Mouse (Mus musculus): ENCODE results near the gene Samsn1.

Samsn1 gene

GRCm38 (mm10) chr16:75930222-75930553 is 91.9 kb downstream of the Samsn1 start:
- no peak for DNase-seq

- no peak for DNase-seq
These were observed 92.4 kb downstream of the Samsn1 start for GRCm38 (mm10) chr16:75929536-75930221.

- DNase-seq = no peak
These were observed 95.6 kb downstream of the Samsn1 start for GRCm38 (mm10) chr16:75926511-75926910.

- DNase-seq = no peak
These were observed 101.2 kb downstream of the Samsn1 start for GRCm38 (mm10) chr16:75920870-75921269.

- no peak for DNase-seq
These were observed 102.8 kb downstream of the Samsn1 start for GRCm38 (mm10) chr16:75919298-75919697.

- no peak for DNase-seq
These were observed 104.4 kb downstream of the Samsn1 start for GRCm38 (mm10) chr16:75917712-75918111.

- DNase-seq = no peak
These were observed 110.0 kb downstream of the Samsn1 start for GRCm38 (mm10) chr16:75912051-75912450.

GRCm38 (mm10) chr16:75908635-75909494 is 113.2 kb downstream of the Samsn1 start:
- no peak for DNase-seq

- DNase-seq = no peak
These were observed 115.3 kb downstream of the Samsn1 start for GRCm38 (mm10) chr16:75906790-75907189.

GRCm38 (mm10) chr16:75906260-75906659 is 115.8 kb downstream of the Samsn1 start:
- no peak for DNase-seq

GRCm38 (mm10) chr16:75905324-75905723 is 116.8 kb downstream of the Samsn1 start:
- no peak for DNase-seq

- DNase-seq = no peak
These were observed 118.0 kb downstream of the Samsn1 start for GRCm38 (mm10) chr16:75904072-75904471.

GRCm38 (mm10) chr16:75903028-75903427 is 119.1 kb downstream of the Samsn1 start:
- DNase-seq = no peak

GRCm38 (mm10) chr16:75899885-75900620 is 122.0 kb downstream of the Samsn1 start:
- no peak for DNase-seq

- DNase-seq = no peak
These were observed 124.2 kb downstream of the Samsn1 start for GRCm38 (mm10) chr16:75897828-75898367.

- DNase-seq = no peak
These were observed 127.7 kb downstream of the Samsn1 start for GRCm38 (mm10) chr16:75894263-75894901.

GRCm38 (mm10) chr16:75893470-75893869 is 128.6 kb downstream of the Samsn1 start:
- DNase-seq = no peak

- no peak for DNase-seq
These were observed 132.9 kb downstream of the Samsn1 start for GRCm38 (mm10) chr16:75889081-75889646.

GRCm38 (mm10) chr16:75887203-75887602 is 134.9 kb downstream of the Samsn1 start:
- DNase-seq = no peak

- DNase-seq = no peak
These were observed 143.2 kb downstream of the Samsn1 start for GRCm38 (mm10) chr16:75878885-75879284.

GRCm38 (mm10) chr16:75877170-75877569 is 144.9 kb downstream of the Samsn1 start:
- DNase-seq = no peak

- DNase-seq = no peak
These were observed 146.2 kb downstream of the Samsn1 start for GRCm38 (mm10) chr16:75875896-75876295.
